Mouse (Mus musculus): ENCODE measurements around the gene Mlec. TPM values are rescaled to one million over a fixed set of nuclear protein-coding genes. Genes with fewer than 3 reads are reported as not detected.
"Not testable (repeated sequence)": the region's sequence is repeated elsewhere in the genome, so short reads cannot be mapped to it uniquely, and the experiment has no call there.

Mlec gene
- polyA plus RNA-seq, 1 experiment = 120 TPM

DNA sequence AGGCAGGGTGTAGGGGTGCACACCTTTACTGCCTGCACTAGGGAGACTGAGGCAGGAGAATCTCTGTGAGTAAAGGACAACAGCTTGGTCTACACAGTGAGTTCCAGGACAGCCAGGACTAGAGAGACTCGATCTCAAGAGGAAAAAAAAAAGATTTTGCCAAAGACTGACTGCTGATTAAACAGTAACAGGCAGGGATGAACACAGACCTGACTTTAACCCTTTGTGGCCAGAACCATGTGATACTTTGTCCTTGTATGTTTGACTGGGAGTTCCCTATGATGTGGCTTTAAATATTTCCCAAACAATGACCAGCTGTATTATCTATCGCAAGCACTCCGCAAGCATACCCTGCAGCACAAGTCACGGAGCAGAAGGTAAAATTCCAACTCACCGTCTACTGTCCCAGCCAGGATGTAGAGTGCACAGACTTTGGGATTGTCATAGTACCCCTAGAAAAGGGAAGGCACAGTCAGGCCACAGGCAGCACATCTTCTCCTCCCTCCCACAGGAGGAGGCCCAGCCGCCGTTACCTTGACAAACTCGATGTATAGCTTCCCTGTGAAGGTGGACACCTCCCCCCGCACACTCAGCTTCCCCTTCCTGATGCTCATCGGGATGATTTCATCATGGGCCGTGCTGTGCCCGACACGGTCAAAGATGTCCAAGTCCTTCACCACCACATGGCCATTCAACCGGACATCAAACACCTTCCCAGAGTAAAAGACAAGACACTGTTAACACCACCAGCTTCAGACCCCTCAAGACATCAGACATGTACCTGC lies 8.1 kb downstream of the Mlec start:
- peaks cover 71% of the 10 kb centered on the region for H3K36me3 ChIP-seq (ENCODE audit: control insufficient read depth, insufficient read depth)
- H3K4me3 ChIP-seq (ENCODE audit: insufficient read depth, poor library complexity, severe bottlenecking) = no peak overlapping the region
- H3ac ChIP-seq (ENCODE audit: control insufficient read depth, insufficient read length, low read depth) = no peak overlapping the region
- H3K79me3 ChIP-seq (ENCODE audit: low read depth) = peaks cover 33% of the 10 kb centered on the region
- TF ChIP-seq FOSL1 (IDR thresholded peaks at IDR 0.05; ENCODE audit: insufficient read depth, low read length, poor library complexity, severe bottlenecking) (no peak), CTCF (IDR thresholded peaks at IDR 0.05; ENCODE audit: control insufficient read depth, insufficient read depth, insufficient read length) (no peak), MYOG (IDR thresholded peaks at IDR 0.05; ENCODE audit: control insufficient read depth, extremely low read depth, insufficient read length) (no peak), MAX (IDR thresholded peaks at IDR 0.05) (no peak), CEBPB (IDR thresholded peaks at IDR 0.05; ENCODE audit: low read depth) (no peak), USF1 (IDR thresholded peaks at IDR 0.05; ENCODE audit: low read depth) (no peak), MYOD1 (IDR thresholded peaks at IDR 0.05; ENCODE audit: control insufficient read depth, insufficient read length, low read depth) (no peak)
- peaks cover 39% of the 10 kb centered on the region for H3K79me2 ChIP-seq (ENCODE audit: control insufficient read depth, insufficient read depth)
- H3K27me3 ChIP-seq (ENCODE audit: control insufficient read depth, insufficient read depth, insufficient read length) = no peaks in the 10 kb centered on the region

DNA sequence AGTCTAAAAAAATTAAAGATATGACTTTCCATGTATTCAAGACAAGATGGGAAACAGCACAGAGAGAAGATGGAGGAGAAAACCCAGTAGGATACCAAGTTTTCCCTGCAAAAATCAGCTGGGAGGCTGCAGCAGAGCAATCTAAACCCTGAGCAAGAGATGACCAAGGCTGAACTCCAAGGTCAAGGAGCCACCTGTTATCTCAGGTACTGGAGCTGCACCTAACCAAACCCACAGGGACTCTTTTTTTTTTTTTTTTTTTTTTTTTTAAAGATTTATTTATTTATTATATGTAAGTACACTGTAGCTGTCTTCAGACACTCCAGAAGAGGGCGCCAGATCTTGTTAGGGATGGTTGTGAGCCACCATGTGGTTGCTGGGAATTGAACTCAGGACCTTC lies 9.1 kb downstream of the Mlec start:
- not testable (repeated sequence) for H3K27me3 ChIP-seq (ENCODE audit: control insufficient read depth, insufficient read depth, insufficient read length); H3ac ChIP-seq (ENCODE audit: control insufficient read depth, insufficient read length, low read depth); H3K4me3 ChIP-seq (ENCODE audit: insufficient read depth, poor library complexity, severe bottlenecking)
- Histone ChIP-seq H3K79me2 (ENCODE audit: control insufficient read depth, insufficient read depth) (peaks cover 29% of the 10 kb centered on the region), H3K36me3 (ENCODE audit: control insufficient read depth, insufficient read depth) (peaks cover 64% of the 10 kb centered on the region), H3K79me3 (ENCODE audit: low read depth) (peaks cover 23% of the 10 kb centered on the region)

DNA sequence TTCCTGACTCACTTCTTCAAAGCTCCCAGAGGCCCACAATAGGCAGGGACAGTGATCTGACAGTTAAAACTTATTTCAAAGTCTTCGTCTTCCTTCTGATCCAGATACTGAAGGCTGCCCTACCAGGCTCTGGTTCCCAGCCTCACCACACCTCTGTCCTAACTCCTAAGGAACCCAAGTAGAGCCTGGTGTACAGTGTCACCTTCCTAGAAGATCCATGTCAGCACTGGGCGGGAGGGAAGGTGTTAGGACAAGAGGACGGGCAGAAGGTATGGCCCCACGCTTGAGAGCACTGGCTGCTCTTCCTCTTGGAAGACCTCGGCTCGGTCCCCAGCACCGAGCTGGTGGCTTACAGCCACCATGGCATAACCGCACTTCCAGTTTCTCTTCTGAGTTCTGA lies 9.6 kb downstream of the Mlec start:
- Histone ChIP-seq H3K4me3 (ENCODE audit: insufficient read depth, poor library complexity, severe bottlenecking) (no peak overlapping the region), H3ac (ENCODE audit: control insufficient read depth, insufficient read length, low read depth) (no peak overlapping the region), H3K27me3 (ENCODE audit: control insufficient read depth, insufficient read depth, insufficient read length) (no peaks in the 10 kb centered on the region), H3K79me3 (ENCODE audit: low read depth) (peaks cover 19% of the 10 kb centered on the region), H3K36me3 (ENCODE audit: control insufficient read depth, insufficient read depth) (peaks cover 59% of the 10 kb centered on the region), H3K79me2 (ENCODE audit: control insufficient read depth, insufficient read depth) (peaks cover 25% of the 10 kb centered on the region)
- TF ChIP-seq MYOD1 (IDR thresholded peaks at IDR 0.05; ENCODE audit: control insufficient read depth, insufficient read length, low read depth) (no peak), USF1 (IDR thresholded peaks at IDR 0.05; ENCODE audit: low read depth) (no peak), MAX (IDR thresholded peaks at IDR 0.05) (no peak), MYOG (IDR thresholded peaks at IDR 0.05; ENCODE audit: control insufficient read depth, extremely low read depth, insufficient read length) (no peak), CTCF (IDR thresholded peaks at IDR 0.05; ENCODE audit: control insufficient read depth, insufficient read depth, insufficient read length) (no peak), FOSL1 (IDR thresholded peaks at IDR 0.05; ENCODE audit: insufficient read depth, low read length, poor library complexity, severe bottlenecking) (no peak), CEBPB (IDR thresholded peaks at IDR 0.05; ENCODE audit: low read depth) (no peak)

DNA sequence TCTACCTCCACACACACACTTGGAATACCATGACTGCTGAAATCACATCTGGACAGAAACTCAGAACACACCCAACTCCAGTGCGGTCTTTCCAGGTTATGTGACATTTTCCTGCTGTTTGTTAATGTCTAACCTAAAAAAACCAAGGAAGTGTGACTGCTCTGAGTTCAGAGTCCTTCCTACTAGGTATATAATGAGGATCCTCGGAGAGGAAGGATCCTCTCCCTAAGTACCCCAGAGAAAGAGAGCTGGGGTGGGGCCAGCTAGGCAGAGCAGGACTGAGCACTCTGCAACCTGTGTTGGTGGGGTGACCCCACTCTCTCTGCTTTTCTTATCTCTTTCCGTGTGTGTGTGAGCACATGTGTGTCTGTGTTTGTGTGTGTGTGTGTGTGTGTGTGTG lies 10.6 kb downstream of the Mlec start:
- Histone ChIP-seq H3K36me3 (ENCODE audit: control insufficient read depth, insufficient read depth) (peaks cover 52% of the 10 kb centered on the region), H3K27me3 (ENCODE audit: control insufficient read depth, insufficient read depth, insufficient read length) (no peaks in the 10 kb centered on the region), H3ac (ENCODE audit: control insufficient read depth, insufficient read length, low read depth) (no peak overlapping the region), H3K4me3 (ENCODE audit: insufficient read depth, poor library complexity, severe bottlenecking) (no peak overlapping the region), H3K79me2 (ENCODE audit: control insufficient read depth, insufficient read depth) (peaks cover 15% of the 10 kb centered on the region), H3K79me3 (ENCODE audit: low read depth) (peaks cover 10% of the 10 kb centered on the region)
- TF ChIP-seq USF1 (IDR thresholded peaks at IDR 0.05; ENCODE audit: low read depth) = no peak
- TF ChIP-seq MAX (IDR thresholded peaks at IDR 0.05) = no peak
- TF ChIP-seq MYOD1 (IDR thresholded peaks at IDR 0.05; ENCODE audit: control insufficient read depth, insufficient read length, low read depth) = no peak
- no peak for TF ChIP-seq FOSL1 (IDR thresholded peaks at IDR 0.05; ENCODE audit: insufficient read depth, low read length, poor library complexity, severe bottlenecking)
- no peak for TF ChIP-seq MYOG (IDR thresholded peaks at IDR 0.05; ENCODE audit: control insufficient read depth, extremely low read depth, insufficient read length)
- no peak for TF ChIP-seq CTCF (IDR thresholded peaks at IDR 0.05; ENCODE audit: control insufficient read depth, insufficient read depth, insufficient read length)
- no peak for TF ChIP-seq CEBPB (IDR thresholded peaks at IDR 0.05; ENCODE audit: low read depth)

DNA sequence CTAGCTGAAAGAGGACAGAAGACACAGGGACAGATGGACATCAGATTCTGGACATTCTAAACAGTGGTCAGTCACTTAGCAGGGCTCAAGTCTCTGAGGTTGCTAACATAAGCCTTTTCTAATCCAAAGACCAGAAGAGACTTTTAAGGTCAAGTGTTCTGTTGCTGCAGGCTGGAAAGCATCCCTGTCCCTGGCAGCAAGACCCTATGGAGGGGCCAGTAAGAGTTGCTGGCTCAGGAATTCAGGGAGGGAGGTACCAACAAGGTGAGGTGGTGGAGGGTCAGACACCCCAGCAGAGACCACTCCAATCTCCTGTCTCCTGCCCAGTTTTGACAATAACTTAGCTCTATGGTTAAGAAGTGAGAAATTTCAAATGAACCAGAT lies 11.2 kb downstream of the Mlec start:
- H3K36me3 ChIP-seq (ENCODE audit: control insufficient read depth, insufficient read depth) = peaks cover 48% of the 10 kb centered on the region
- H3K4me3 ChIP-seq (ENCODE audit: insufficient read depth, poor library complexity, severe bottlenecking) = no peak overlapping the region
- no peaks in the 10 kb centered on the region for H3K27me3 ChIP-seq (ENCODE audit: control insufficient read depth, insufficient read depth, insufficient read length)

More for the DNA sequence above, 11.2 kb downstream of the Mlec start:
- no peak overlapping the region for H3ac ChIP-seq (ENCODE audit: control insufficient read depth, insufficient read length, low read depth)
- TF ChIP-seq CTCF (IDR thresholded peaks at IDR 0.05; ENCODE audit: control insufficient read depth, insufficient read depth, insufficient read length) = no peak
- TF ChIP-seq MYOG (IDR thresholded peaks at IDR 0.05; ENCODE audit: control insufficient read depth, extremely low read depth, insufficient read length) = no peak
- TF ChIP-seq MYOD1 (IDR thresholded peaks at IDR 0.05; ENCODE audit: control insufficient read depth, insufficient read length, low read depth) = no peak
- no peak for TF ChIP-seq USF1 (IDR thresholded peaks at IDR 0.05; ENCODE audit: low read depth)
- TF ChIP-seq FOSL1 (IDR thresholded peaks at IDR 0.05; ENCODE audit: insufficient read depth, low read length, poor library complexity, severe bottlenecking) = no peak
- no peak for TF ChIP-seq MAX (IDR thresholded peaks at IDR 0.05)
- no peak for TF ChIP-seq CEBPB (IDR thresholded peaks at IDR 0.05; ENCODE audit: low read depth)
- H3K79me2 ChIP-seq (ENCODE audit: control insufficient read depth, insufficient read depth) = peaks cover 8% of the 10 kb centered on the region
- peaks cover 4% of the 10 kb centered on the region for H3K79me3 ChIP-seq (ENCODE audit: low read depth)

Measured in C2C12 (cell line).